ENCODE assay signal across 8 mouse cellular contexts in genomic region chr10:128518833-128519232, GRCm38 (mm10). TPM values are rescaled to one million over a fixed set of nuclear protein-coding genes. Genes with fewer than 3 reads are reported as not detected.
DNase-seq lines count a peak whose midpoint lies in the region; ATAC-seq and TF ChIP-seq lines count a peak whose summit lies in the region.

No protein-coding gene starts in this region.

- no peaks in the 10 kb centered on the region for H3K9me3 ChIP-seq in ES-E14 (ENCODE audit: control insufficient read depth, insufficient read depth, low read depth, low read length)
- no peaks in the 10 kb centered on the region for H3K9me3 ChIP-seq in hindbrain, embryonic 16.5 days (ENCODE audit: control insufficient read depth, low read length)

- peak; percentile 78 for TF ChIP-seq CTCF in heart, adult 2 months (IDR thresholded peaks at IDR 0.05)
- peak; percentile 84 for TF ChIP-seq CTCF in liver, adult 2 months (IDR thresholded peaks at IDR 0.05; ENCODE audit: low read depth, low read length)

- no peak overlapping the region for H3K9ac ChIP-seq in heart, adult 2 months (ENCODE audit: low read depth, low read length)
- no peak overlapping the region for H3K9ac ChIP-seq in ES-E14 (ENCODE audit: insufficient read depth, low read depth, low read length, poor library complexity, severe bottlenecking)
- H3K9ac ChIP-seq in liver, adult 2 months (ENCODE audit: low read depth, low read length): no peak overlapping the region
- H3K9ac ChIP-seq in hindbrain, embryonic 16.5 days (ENCODE audit: low read depth, low read length): no peak overlapping the region

- no peaks in the 10 kb centered on the region for H3K79me2 ChIP-seq in heart, adult 2 months (replicated peaks; ENCODE audit: control insufficient read depth, insufficient read depth, low read length)
- H3K79me2 ChIP-seq in liver, adult 2 months (ENCODE audit: control insufficient read depth, insufficient read depth, low read length): no peaks in the 10 kb centered on the region; the same call in 1 of the 2 replicates

- TF ChIP-seq POLR2A in heart, adult 2 months (IDR thresholded peaks at IDR 0.05; ENCODE audit: insufficient read depth, low read depth, low read length): no peak
- TF ChIP-seq POLR2A in liver, adult 2 months (IDR thresholded peaks at IDR 0.05; ENCODE audit: extremely low read depth, insufficient read depth, low read length): no peak

- no peak overlapping the region for H3K27ac ChIP-seq in heart, adult 2 months
- no peak overlapping the region for H3K27ac ChIP-seq in ES-E14 (ENCODE audit: insufficient read depth, low read depth, low read length, poor library complexity, severe bottlenecking)
- H3K27ac ChIP-seq in liver, adult 2 months (replicated peaks; ENCODE audit: insufficient read depth, low read depth, low read length): no peak overlapping the region
- no peak overlapping the region for H3K27ac ChIP-seq in hindbrain, embryonic 16.5 days (ENCODE audit: low read depth, low read length)

- DNase-seq in heart, adult 2 months: peak; percentile 50 to 70
- DNase-seq in heart, postnatal 25 days (ENCODE audit: low spot score): no peak
- peak; percentile 66 for DNase-seq in 416B (ENCODE audit: low read depth)
- peak; percentile 46 for DNase-seq in ES-E14 (ENCODE audit: low read depth, low spot score)
- DNase-seq in cerebellum, postnatal 25 days: peak; percentile 64 to 73
- DNase-seq in liver, adult 2 months (ENCODE audit: extremely low read depth, low read depth, low spot score): no peak
- peak; percentile 63 for DNase-seq in testis, postnatal 10 days (ENCODE audit: low spot score)

- no peaks in the 10 kb centered on the region for H3K27me3 ChIP-seq in heart, adult 2 months (ENCODE audit: control insufficient read depth, insufficient read depth, low read length)
- H3K27me3 ChIP-seq in liver, adult 2 months (ENCODE audit: control insufficient read depth, insufficient read depth, low read length): no peaks in the 10 kb centered on the region
- peaks cover 5% of the 10 kb centered on the region for H3K27me3 ChIP-seq in hindbrain, embryonic 16.5 days (replicated peaks; ENCODE audit: control insufficient read depth, insufficient read depth, low read length)

- 0 out of 2 replicates have a peak, but pooled peaks have one; percentile 66 for TF ChIP-seq EP300 in heart, adult 2 months (IDR thresholded peaks at IDR 0.05; ENCODE audit: insufficient read depth, low read depth, low read length)

- no peak; the same call in 1 of the 2 replicates for ATAC-seq in hindbrain, embryonic 16.5 days

- H3K36me3 ChIP-seq in heart, adult 2 months (ENCODE audit: control insufficient read depth, insufficient read depth, low read length): no peaks in the 10 kb centered on the region
- peaks cover 31% of the 10 kb centered on the region for H3K36me3 ChIP-seq in ES-E14 (ENCODE audit: control insufficient read depth, insufficient read depth, low read length, poor library complexity, severe bottlenecking)
- peaks cover 2% of the 10 kb centered on the region; the same call in 1 of the 2 replicates for H3K36me3 ChIP-seq in liver, adult 2 months (ENCODE audit: control insufficient read depth, insufficient read depth, low read length)
- no peaks in the 10 kb centered on the region for H3K36me3 ChIP-seq in hindbrain, embryonic 16.5 days (ENCODE audit: control insufficient read depth, insufficient read depth, low read length)

- 81% methylated on average over 7 of the region's 7 CpGs for WGBS in heart, adult 2 months
- WGBS in liver, adult 2 months: 91% methylated on average over 7 of the region's 7 CpGs
- WGBS in hindbrain, embryonic 16.5 days: 78% methylated on average over 7 of the region's 7 CpGs

- H3K4me3 ChIP-seq in heart, adult 2 months: no peak overlapping the region
- no peak overlapping the region for H3K4me3 ChIP-seq in ES-E14 (ENCODE audit: insufficient read depth in 1 of 2, low read depth in 1 of 2, low read length in 2 of 2, poor library complexity in 1 of 2, severe bottlenecking in 1 of 2)
- no peak overlapping the region for H3K4me3 ChIP-seq in liver, adult 2 months (ENCODE audit: insufficient read depth, low read depth, low read length)
- H3K4me3 ChIP-seq in hindbrain, embryonic 16.5 days (ENCODE audit: low read length): no peak overlapping the region

- in situ Hi-C loops in ES-E14 (cut with MboI; ENCODE audit: low sequenced_read_pairs in 2 of 2, unreplicated experiment in 2 of 2): no loop called here

- no peaks in the 10 kb centered on the region for H3K4me1 ChIP-seq in heart, adult 2 months (ENCODE audit: control insufficient read depth, insufficient read depth, low read length)
- H3K4me1 ChIP-seq in ES-E14 (ENCODE audit: control insufficient read depth in 2 of 2, insufficient read depth in 2 of 2, low read length in 2 of 2, poor library complexity in 1 of 2): peaks cover 0 to 10% of the 10 kb centered on the region in 2 experiments; a peak in 2 of 4 replicates
- no peaks in the 10 kb centered on the region for H3K4me1 ChIP-seq in liver, adult 2 months (ENCODE audit: control insufficient read depth, insufficient read depth, low read length)
- no peaks in the 10 kb centered on the region; the same call in 1 of the 2 replicates for H3K4me1 ChIP-seq in hindbrain, embryonic 16.5 days (ENCODE audit: control insufficient read depth, insufficient read depth, low read depth, low read length)

- no peak overlapping the region for H3K4me2 ChIP-seq in hindbrain, embryonic 16.5 days (ENCODE audit: low read length)

- intact Hi-C loops in heart, adult 2 months (cut with DNase I): loop anchor here (1.0 kb wide), 1 partner anchor 17 kb away; no protein-coding TSS in a partner anchor
- intact Hi-C loops in heart, postnatal 25 days (cut with DNase I): loop anchor here (2.0 kb wide), 1 partner anchor 16 kb away; no protein-coding TSS in a partner anchor

TF ChIP-seq in ES-E14, 5 proteins besides CTCF, POLR2A, EP300 and RAD21:
- TF ChIP-seq CHD2 (IDR thresholded peaks at IDR 0.05; ENCODE audit: low read depth, low read length) (no peak), HCFC1 (IDR thresholded peaks at IDR 0.05; ENCODE audit: borderline replicate concordance, insufficient read depth, low read length) (no peak), ZC3H11A (IDR thresholded peaks at IDR 0.05; ENCODE audit: borderline replicate concordance, low read depth, low read length) (no peak), MAFK (IDR thresholded peaks at IDR 0.05; ENCODE audit: insufficient read depth, low read depth, low read length) (no peak), ZNF384 (IDR thresholded peaks at IDR 0.05; ENCODE audit: low read depth, low read length) (no peak)

RNA-seq across cellular contexts. Expression of gene Esyt1, which starts 6.8 kb away (rescaled TPM):
- 10 to 100 TPM; 16.4 to 17.9 TPM for total RNA-seq in heart, adult 2 months (2021)
- 23.6 and 24.7 TPM in 2 replicates for polyA plus RNA-seq in heart, adult 2 months (2012; rRNA removed)
- 10 to 100 TPM; 16.8 to 19.0 TPM for total RNA-seq in heart, postnatal 25 days (2021)
- 62.7 and 135 TPM in 2 replicates for total RNA-seq in ES-E14 (2012; rRNA removed)
- total RNA-seq in liver, adult 2 months (2014; rRNA removed): 7.9 and 10.7 TPM in 2 replicates
- 9.2 and 12.8 TPM in 2 replicates for polyA plus RNA-seq in liver, adult 2 months (2012; rRNA removed)
- 13.5 and 16.6 TPM in 2 replicates for polyA plus RNA-seq in hindbrain, embryonic 16.5 days (2015; fragmentation: Nextera tagmentation; extraction: Ambion mirVana)

RNA-seq across cellular contexts. Expression of gene Myl6b, which starts 20.3 kb away (rescaled TPM):
- 1 to 10 TPM; 3.5 to 3.8 TPM for total RNA-seq in heart, adult 2 months (2021)
- polyA plus RNA-seq in heart, adult 2 months (2012; rRNA removed): 2.9 and 4.1 TPM in 2 replicates
- total RNA-seq in heart, postnatal 25 days (2021): 1 to 10 TPM; 2.5 to 2.9 TPM
- 2.0 and 3.7 TPM in 2 replicates for total RNA-seq in ES-E14 (2012; rRNA removed)
- 0.28 and 0.47 TPM in 2 replicates for total RNA-seq in liver, adult 2 months (2014; rRNA removed)
- 1.1 and 1.6 TPM in 2 replicates for polyA plus RNA-seq in liver, adult 2 months (2012; rRNA removed)
- polyA plus RNA-seq in hindbrain, embryonic 16.5 days (2015; fragmentation: Nextera tagmentation; extraction: Ambion mirVana): 6.7 and 7.1 TPM in 2 replicates

RNA-seq across cellular contexts. Expression of gene Myl6, which starts 24.9 kb away (rescaled TPM):
- total RNA-seq in heart, adult 2 months (2021): 100 to 1,000 TPM; 242 to 302 TPM
- 379 and 468 TPM in 2 replicates for polyA plus RNA-seq in heart, adult 2 months (2012; rRNA removed)
- total RNA-seq in heart, postnatal 25 days (2021): 100 to 1,000 TPM; 294 to 314 TPM
- 894 and 1,090 TPM in 2 replicates for total RNA-seq in ES-E14 (2012; rRNA removed)
- total RNA-seq in liver, adult 2 months (2014; rRNA removed): 477 and 556 TPM in 2 replicates
- 553 and 575 TPM in 2 replicates for polyA plus RNA-seq in liver, adult 2 months (2012; rRNA removed)
- 946 and 1,028 TPM in 2 replicates for polyA plus RNA-seq in hindbrain, embryonic 16.5 days (2015; fragmentation: Nextera tagmentation; extraction: Ambion mirVana)

RNA-seq across cellular contexts. Expression of gene Zc3h10, which starts 28.7 kb away (rescaled TPM):
- total RNA-seq in heart, adult 2 months (2021): 1 to 10 TPM; 7.5 to 7.6 TPM
- 6.6 and 6.8 TPM in 2 replicates for polyA plus RNA-seq in heart, adult 2 months (2012; rRNA removed)
- total RNA-seq in heart, postnatal 25 days (2021): 1 to 10 TPM; 7.6 to 9.1 TPM
- total RNA-seq in ES-E14 (2012; rRNA removed): 18.8 and 19.5 TPM in 2 replicates
- total RNA-seq in liver, adult 2 months (2014; rRNA removed): 3.2 and 4.4 TPM in 2 replicates
- polyA plus RNA-seq in liver, adult 2 months (2012; rRNA removed): 6.8 and 8.1 TPM in 2 replicates
- polyA plus RNA-seq in hindbrain, embryonic 16.5 days (2015; fragmentation: Nextera tagmentation; extraction: Ambion mirVana): 16.7 and 17.0 TPM in 2 replicates

RNA-seq across cellular contexts. Expression of gene Rpl41, which starts 30.3 kb away (rescaled TPM):
- total RNA-seq in heart, adult 2 months (2021): 1,000 to 10,000 TPM; 1,453 to 1,598 TPM
- polyA plus RNA-seq in heart, adult 2 months (2012; rRNA removed): 853 and 867 TPM in 2 replicates
- 1,000 to 10,000 TPM; 1,495 to 1,582 TPM for total RNA-seq in heart, postnatal 25 days (2021)
- 5,552 and 6,346 TPM in 2 replicates for total RNA-seq in ES-E14 (2012; rRNA removed)
- total RNA-seq in liver, adult 2 months (2014; rRNA removed): 921 and 1,015 TPM in 2 replicates
- 794 TPM in 2 replicates for polyA plus RNA-seq in liver, adult 2 months (2012; rRNA removed)
- polyA plus RNA-seq in hindbrain, embryonic 16.5 days (2015; fragmentation: Nextera tagmentation; extraction: Ambion mirVana): 2,004 and 2,091 TPM in 2 replicates

Comparison
In these comparisons a context has a peak if more than half of its experiments do, and no peak if none do; other contexts are left out.
1. DNase-seq: peak in heart, adult 2 months (2 of 2), 416B (single experiment), ES-E14 (single experiment), cerebellum, postnatal 25 days (2 of 2) and testis, postnatal 10 days (single experiment); none in heart, postnatal 25 days (single experiment) and liver, adult 2 months (single experiment).